Mouse (Mus musculus): ENCODE results near the gene Adora1. TPM values are rescaled to one million over a fixed set of nuclear protein-coding genes. Genes with fewer than 3 reads are reported as not detected.
"Not testable (repeated sequence)": the region's sequence is repeated elsewhere in the genome, so short reads cannot be mapped to it uniquely, and the experiment has no call there.

Gene Adora1
- total RNA-seq (2022), result under 1 TPM; 0.19 to 0.97 (median 0.69) TPM

- no peak for DNase-seq (ENCODE audit: low spot score in 2 of 2)
These were observed at the start of gene Adora1 for GRCm38 (mm10) chr1:134235391-134235921. TSS of gene Adora1 (minus strand) at chr1:134235431.

- DNase-seq (ENCODE audit: low spot score in 2 of 2), result no peak
These were observed 47.9 kb upstream of the Adora1 start for GRCm38 (mm10) chr1:134283108-134283507.

GRCm38 (mm10) chr1:134282342-134282741, 47.1 kb upstream of the Adora1 start:
- DNase-seq (ENCODE audit: low spot score in 2 of 2), result no peak

GRCm38 (mm10) chr1:134281563-134281962, 46.3 kb upstream of the Adora1 start:
- no peak for DNase-seq (ENCODE audit: low spot score in 2 of 2)

GRCm38 (mm10) chr1:134280174-134280573, 44.9 kb upstream of the Adora1 start:
- DNase-seq (ENCODE audit: low spot score in 2 of 2), result no peak

- no peak for DNase-seq (ENCODE audit: low spot score in 2 of 2)
These were observed 41.6 kb upstream of the Adora1 start for GRCm38 (mm10) chr1:134276823-134277222.

GRCm38 (mm10) chr1:134275616-134276464, 40.6 kb upstream of the Adora1 start:
- DNase-seq (ENCODE audit: low spot score in 2 of 2), result peak; percentile 40 to 43

GRCm38 (mm10) chr1:134274483-134274920, 39.3 kb upstream of the Adora1 start:
- DNase-seq (ENCODE audit: low spot score in 2 of 2), result peak; percentile 44 to 60

- DNase-seq (ENCODE audit: low spot score in 2 of 2), result no peak
These were observed 38.5 kb upstream of the Adora1 start for GRCm38 (mm10) chr1:134273493-134274395.

- DNase-seq (ENCODE audit: low spot score in 2 of 2), result no peak
These were observed 37.6 kb upstream of the Adora1 start for GRCm38 (mm10) chr1:134272754-134273250.

- DNase-seq (ENCODE audit: low spot score in 2 of 2), result no peak
These were observed 34.8 kb upstream of the Adora1 start for GRCm38 (mm10) chr1:134270026-134270425.

- no peak for DNase-seq (ENCODE audit: low spot score in 2 of 2)
These were observed 30.6 kb upstream of the Adora1 start for GRCm38 (mm10) chr1:134265797-134266196.

GRCm38 (mm10) chr1:134264341-134264740, 29.1 kb upstream of the Adora1 start:
- no peak for DNase-seq (ENCODE audit: low spot score in 2 of 2)

- DNase-seq (ENCODE audit: low spot score in 2 of 2), result not testable (repeated sequence)
These were observed 14.4 kb upstream of the Adora1 start for GRCm38 (mm10) chr1:134249681-134250080.

GRCm38 (mm10) chr1:134246590-134246989, 11.4 kb upstream of the Adora1 start:
- no peak for DNase-seq (ENCODE audit: low spot score in 2 of 2)

GRCm38 (mm10) chr1:134245004-134245717, 9.9 kb upstream of the Adora1 start:
- no peak for DNase-seq (ENCODE audit: low spot score in 2 of 2)

- peak; percentile 84 to 86 for DNase-seq (ENCODE audit: low spot score in 2 of 2)
These were observed 9.0 kb upstream of the Adora1 start for GRCm38 (mm10) chr1:134243948-134244914.

GRCm38 (mm10) chr1:134243505-134243904, 8.3 kb upstream of the Adora1 start:
- DNase-seq (ENCODE audit: low spot score in 2 of 2), result no peak

GRCm38 (mm10) chr1:134242286-134242685, 7.1 kb upstream of the Adora1 start:
- no peak for DNase-seq (ENCODE audit: low spot score in 2 of 2)

- no peak for DNase-seq (ENCODE audit: low spot score in 2 of 2)
These were observed 6.1 kb upstream of the Adora1 start for GRCm38 (mm10) chr1:134241298-134241697.
